Mouse (Mus musculus): ENCODE measurements around the gene Elp6.
A peak's percentile ranks its signal among the peaks of the same experiment; 100 is the strongest.

The Elp6 gene

GRCm38 (mm10) chr9:110304969-110305651 is at the start of gene Elp6:
TSS of gene Elp6 (plus strand) at chr9:110305173.
- peak; percentile 90 for DNase-seq

DNA sequence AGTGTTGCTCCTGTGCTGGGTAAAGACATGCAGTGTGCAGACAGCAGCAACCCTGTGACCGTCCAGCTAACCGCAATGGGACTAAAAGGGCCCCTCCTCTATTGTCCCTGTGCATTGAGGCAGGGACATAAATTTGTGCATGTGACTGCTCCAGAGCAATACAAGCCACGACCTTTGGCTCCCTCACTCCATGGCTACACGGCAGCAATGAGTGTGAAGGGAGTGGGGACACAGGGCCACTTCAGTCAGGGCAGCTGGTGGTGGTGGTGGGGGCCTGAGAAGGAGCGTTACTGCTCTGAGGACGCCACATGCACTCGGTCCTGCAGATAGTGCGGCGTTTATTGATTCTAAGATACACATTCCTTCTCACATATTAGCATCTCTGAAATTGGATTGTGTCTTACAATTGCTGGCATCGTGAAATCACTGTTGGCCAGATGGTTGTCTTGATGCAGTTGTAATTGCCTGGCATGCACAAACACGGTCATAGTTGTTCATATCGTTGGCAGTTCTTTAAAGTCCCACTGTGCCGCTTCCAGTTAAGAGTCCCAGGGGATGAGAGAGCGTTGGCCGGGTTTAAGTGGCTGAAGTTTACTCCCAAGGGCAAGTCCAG is 49.5 kb upstream of the Elp6 start:
- no peak for DNase-seq

- DNase-seq, result peak; percentile 49
These were observed 46.3 kb upstream of the Elp6 start for GRCm38 (mm10) chr9:110258646-110259045.

GRCm38 (mm10) chr9:110259118-110259517 is 45.9 kb upstream of the Elp6 start:
- no peak for DNase-seq

DNA sequence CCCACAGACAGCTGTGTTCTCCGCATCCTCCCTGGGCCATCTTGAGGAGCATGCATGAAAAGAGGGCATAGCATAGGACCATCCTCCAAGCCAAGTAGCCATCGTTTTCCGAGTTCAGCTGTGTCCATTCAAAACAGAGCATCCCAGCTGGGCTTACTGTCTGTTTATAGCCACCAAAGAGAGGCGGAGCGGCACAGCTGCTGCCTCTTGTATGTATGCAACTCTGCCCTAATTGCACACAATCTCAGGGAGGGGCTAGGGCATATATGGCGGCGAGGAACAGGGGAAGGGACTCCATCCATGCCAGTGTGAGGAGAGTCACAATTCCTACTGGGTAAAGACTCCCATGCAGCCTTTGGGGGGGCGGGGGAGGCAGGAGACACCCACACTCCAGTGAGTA is 41.8 kb upstream of the Elp6 start:
- no peak for DNase-seq

- no peak for DNase-seq
These were observed 40.0 kb upstream of the Elp6 start for GRCm38 (mm10) chr9:110264991-110265390.

DNA sequence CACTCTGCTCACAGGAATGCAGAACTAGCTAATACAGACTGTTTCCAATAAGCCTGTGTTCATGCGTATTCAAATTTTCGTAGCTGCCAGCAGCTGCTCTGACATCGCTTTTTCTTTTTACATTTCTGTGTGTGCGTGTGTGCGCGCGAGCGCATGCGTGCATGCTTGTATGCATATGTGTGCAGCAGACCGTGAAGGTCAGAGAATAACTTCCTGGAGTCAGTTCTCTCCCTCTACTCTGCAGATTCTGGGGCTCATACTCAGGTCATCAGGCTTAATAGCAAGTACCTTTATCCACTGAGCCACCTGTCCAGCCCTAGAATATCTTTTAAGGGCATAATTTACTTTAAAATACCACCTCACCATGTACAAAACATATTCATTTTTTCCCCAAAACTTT is 36.6 kb upstream of the Elp6 start:
- no peak for DNase-seq

GRCm38 (mm10) chr9:110272330-110272729 is 32.6 kb upstream of the Elp6 start:
- no peak for DNase-seq

- no peak for DNase-seq
These were observed 31.5 kb upstream of the Elp6 start for GRCm38 (mm10) chr9:110273507-110273906.

- DNase-seq, result no peak
These were observed 29.1 kb upstream of the Elp6 start for GRCm38 (mm10) chr9:110275882-110276281.

DNA sequence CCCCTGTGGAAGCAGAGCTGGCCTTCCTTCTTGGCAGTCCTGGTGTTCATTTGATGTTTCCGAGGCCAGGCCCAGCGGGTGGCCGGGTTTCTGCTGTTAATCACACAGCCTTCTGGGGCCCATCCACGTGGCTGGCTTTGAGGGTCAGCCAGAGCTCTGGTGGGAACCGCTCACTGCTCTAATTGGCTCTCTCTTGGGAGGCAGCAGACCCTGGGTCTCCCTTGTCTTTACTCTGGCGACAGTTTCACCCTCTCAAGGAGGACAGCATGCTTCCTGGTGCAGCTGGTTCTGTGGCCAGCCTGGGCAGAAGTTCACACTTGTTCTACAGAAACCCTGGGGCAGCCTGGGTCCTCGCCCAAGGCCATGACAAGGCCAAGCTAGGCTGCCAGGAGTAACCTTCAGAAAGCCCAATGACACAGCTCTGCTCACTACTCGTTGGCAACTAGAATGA is 27.5 kb upstream of the Elp6 start:
- no peak for DNase-seq

DNA sequence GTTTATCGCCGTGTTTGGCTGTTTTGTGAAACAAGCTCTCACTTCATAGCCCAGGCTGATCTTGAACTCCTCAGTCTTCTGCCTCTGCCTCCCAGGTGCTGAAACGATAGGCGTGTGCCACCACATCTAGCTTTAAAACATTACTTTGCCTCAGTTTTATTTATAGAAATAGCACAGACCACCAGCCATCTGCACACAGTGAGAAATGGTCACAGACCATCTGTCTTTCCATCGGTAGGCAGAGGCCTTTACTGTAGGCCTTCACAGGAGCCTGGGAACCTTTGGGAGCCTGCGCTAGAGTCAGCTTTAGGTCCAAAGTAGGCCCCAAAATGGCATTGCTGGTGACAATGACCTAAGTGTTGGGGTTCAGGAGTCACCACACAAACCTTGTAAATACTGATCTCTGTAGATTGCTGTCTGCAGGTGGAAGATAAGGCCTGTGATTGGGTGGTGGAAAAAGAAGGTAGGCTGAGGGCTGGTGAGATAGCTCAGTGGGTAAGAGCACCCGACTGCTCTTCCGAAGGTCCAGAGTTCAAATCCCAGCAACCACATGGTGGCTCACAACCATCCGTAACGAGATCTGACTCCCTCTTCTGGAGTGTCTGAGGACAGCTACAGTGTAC is 20.8 kb upstream of the Elp6 start:
- no peak for DNase-seq

DNA sequence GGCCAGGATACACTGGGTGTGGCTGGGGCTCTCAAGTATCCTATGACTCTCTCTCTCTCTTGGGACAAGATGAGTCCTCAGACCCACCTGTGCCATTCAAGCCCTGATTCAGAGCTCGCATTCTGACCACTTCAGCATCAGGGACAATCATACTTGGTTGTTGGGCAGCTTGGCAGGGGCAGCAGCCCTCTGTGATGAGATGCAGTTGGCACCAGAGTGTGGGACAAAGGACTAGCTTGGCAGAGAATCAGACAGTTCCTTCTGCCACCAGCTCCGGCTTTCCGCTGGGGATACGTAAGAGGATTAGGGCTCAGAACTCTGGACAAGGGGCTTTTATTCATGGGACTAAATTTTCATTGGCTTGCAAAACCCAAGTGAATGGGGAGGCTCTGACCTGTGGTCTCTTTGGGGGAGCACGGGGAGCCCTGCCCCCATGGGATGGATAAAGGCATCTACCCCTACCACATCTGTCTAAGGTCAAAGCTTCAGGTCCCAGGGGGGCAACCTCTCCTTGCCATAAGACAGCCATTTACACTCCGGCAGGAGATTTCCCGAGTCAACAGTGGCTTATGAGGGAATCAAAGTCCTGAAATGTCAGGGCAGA is 17.6 kb upstream of the Elp6 start:
- peak; percentile 53 for DNase-seq

DNA sequence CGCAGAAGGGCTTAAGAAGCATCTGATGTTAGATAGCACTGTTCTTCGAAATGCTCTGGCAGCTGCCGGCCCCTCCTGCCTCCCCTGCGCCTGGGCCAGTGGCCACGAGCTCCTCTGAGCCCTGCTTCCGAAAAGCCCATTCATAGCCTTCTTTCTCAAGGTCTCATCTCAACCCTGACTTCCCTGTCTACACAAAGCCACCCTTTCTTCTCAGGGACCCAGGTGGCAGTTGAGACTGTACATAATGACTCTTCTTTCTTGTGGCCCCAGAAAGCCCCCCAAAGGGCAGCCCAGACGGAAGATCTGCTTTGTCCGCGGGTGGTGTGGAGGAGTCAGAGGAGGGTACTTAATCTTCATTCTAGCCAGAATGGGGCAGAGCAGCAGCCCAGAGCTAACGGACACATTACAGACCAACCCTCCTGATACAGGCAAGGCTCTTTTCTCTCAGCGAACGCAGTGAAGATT is 11.7 kb upstream of the Elp6 start:
- no peak for DNase-seq

GRCm38 (mm10) chr9:110293873-110294415 is 11.0 kb upstream of the Elp6 start:
- DNase-seq, result no peak

- no peak for DNase-seq
These were observed 10.2 kb upstream of the Elp6 start for GRCm38 (mm10) chr9:110294786-110295185.

GRCm38 (mm10) chr9:110296867-110297627 is 7.9 kb upstream of the Elp6 start:
- DNase-seq, result peak; percentile 78

DNA sequence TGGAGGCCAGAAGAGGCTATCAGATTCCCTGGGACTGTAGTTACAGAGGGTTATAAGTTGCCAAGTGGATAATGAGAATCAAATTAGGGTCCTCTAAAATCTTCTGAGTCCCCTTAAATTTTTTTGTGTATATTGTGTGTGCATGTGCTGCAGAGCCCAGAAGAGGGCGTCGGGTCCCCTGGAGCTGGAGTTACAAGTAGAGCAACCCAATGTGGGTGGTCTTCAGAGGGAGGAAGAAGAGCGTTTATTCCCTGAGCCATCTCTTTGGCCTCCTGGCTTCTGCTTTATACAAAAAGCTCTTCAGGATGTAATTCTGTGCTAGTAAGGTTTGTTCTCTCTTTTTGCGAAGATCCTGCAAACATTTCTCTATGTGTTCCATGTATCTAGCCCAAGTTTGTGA is 457 bp upstream of the Elp6 start:
- DNase-seq, result no peak

DNA sequence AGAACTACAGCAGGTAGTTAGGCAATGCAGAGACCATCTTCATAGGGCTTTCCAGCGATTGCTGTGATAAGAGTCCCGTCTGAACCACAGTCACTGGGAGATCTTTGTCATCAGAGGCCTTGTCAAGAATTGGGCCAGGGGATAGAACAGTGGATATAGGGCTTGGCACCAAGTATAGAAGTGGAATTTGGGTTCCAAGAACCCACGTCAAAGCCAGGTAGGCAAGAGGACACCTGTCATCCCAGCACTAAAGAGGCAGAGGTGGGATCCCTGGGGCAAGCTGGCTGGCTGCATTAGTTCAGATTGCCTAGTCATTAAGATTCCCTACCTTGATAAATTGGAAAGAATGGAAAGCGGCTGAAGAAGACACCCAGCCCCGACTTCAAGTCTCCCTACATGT is 1.4 kb downstream of the Elp6 start:
- no peak for DNase-seq

GRCm38 (mm10) chr9:110314706-110315105 is 9.7 kb downstream of the Elp6 start:
- DNase-seq, result no peak

DNA sequence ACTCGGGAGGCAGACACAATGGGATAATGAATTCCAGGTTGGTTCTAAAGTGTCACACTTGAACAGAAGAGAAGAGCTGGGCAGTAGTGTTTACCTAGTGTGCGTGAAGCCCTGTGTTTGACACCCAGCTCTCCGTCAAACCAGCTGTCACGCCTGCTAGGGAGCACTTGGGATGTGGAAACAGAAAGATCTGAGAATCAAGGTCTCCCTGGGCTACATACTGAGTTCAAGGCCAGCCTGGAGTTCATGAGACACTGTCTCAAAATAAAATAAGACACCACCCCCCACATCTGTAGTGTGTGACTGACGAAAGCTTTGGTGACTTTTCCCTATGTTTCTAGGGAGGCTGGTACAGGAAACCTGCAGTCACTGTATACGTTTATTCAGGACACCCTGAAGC is 10.4 kb downstream of the Elp6 start:
- no peak for DNase-seq

DNA sequence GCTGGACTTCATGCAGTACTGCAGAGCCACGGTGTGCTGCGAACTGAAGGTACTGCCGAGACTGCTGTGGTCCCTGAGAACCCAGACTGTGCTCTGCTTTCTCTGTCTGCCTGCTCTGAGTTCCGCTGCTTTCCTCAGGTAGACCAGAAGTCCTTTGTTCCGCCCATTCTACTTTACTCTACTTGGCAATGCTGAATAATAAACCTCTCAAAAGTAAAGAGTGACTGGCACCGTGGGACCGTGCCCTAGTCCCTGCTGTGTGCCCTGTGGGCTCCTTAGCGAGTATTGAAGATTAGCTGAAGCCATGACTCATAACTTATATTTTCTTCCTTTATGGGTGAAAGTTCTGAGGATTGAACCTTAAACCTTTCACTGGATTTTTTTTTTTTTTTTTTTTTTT is 10.9 kb downstream of the Elp6 start:
- no peak for DNase-seq

DNA sequence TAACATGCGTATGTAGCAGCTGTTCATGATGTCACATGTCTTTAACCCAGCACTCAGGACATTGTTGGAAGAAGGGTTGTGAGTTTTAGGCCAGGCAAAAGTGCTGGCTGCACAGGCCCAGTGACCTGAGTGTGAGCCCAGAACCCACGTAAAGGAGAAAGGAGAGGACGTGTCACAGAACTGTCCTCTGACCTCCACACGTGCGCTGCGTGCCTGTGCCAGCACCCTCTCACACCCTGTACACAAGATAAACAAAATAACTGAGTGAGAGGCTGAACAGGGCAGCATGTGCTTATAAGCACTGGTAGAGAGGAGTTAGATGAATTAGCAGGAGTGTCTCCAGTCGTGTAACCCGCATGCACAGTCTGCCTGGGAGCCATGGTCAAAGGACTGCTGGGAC is 11.5 kb downstream of the Elp6 start:
- DNase-seq, result no peak

Data from cerebellum, adult 11 months (tissue).